In the genomic region with DNA sequence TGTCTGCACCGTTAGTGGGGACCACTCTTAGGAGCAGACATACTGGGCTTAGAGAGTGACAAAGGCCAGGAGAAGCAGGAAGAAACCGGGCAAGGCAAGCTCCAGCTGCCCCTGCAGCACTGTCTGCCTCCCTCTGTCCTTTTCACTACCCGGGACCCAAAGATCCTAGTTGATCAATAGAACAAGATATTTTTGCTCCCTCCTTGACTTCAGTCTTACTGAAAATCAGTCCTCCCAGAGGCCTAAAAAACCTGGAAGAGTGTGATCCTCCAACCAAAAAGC, we compare ENCODE assay signal across 14 mouse cellular contexts. TPM values are rescaled to one million over a fixed set of nuclear protein-coding genes. Genes with fewer than 3 reads are reported as not detected.
DNase-seq lines count a peak whose midpoint lies in the region; ATAC-seq and TF ChIP-seq lines count a peak whose summit lies in the region.
"Had no signal": no experiment of that assay in that cellular context is flagged by ENCODE, and none has a peak within 500 bp of the region (broad histone marks: within the 10 kb centered on the region; RNA-seq: fewer than 3 reads in every experiment).

No protein-coding gene starts in this region.

- WGBS in intestine, embryonic 14.5 days = 7% methylated on average over 3 of the region's 3 CpGs
- 3% methylated on average over 3 of the region's 3 CpGs for WGBS in intestine, postnatal 0 days
- 12% methylated on average over 3 of the region's 3 CpGs for WGBS in forebrain, embryonic 15.5 days
- WGBS in limb, embryonic 12.5 days = 8% methylated on average over 3 of the region's 3 CpGs
- 10% methylated on average over 3 of the region's 3 CpGs for WGBS in neural tube, embryonic 15.5 days

- no peaks in the 10 kb centered on the region for H3K36me3 ChIP-seq in intestine, embryonic 14.5 days (ENCODE audit: control insufficient read depth, insufficient read depth, low read length)
- H3K36me3 ChIP-seq in intestine, postnatal 0 days (ENCODE audit: control insufficient read depth, insufficient read depth) = no peaks in the 10 kb centered on the region
- H3K36me3 ChIP-seq in forebrain, embryonic 15.5 days = no peaks in the 10 kb centered on the region
- no peaks in the 10 kb centered on the region for H3K36me3 ChIP-seq in limb, embryonic 12.5 days
- no peaks in the 10 kb centered on the region for H3K36me3 ChIP-seq in neural tube, embryonic 15.5 days

- no peaks in the 10 kb centered on the region for H3K9me3 ChIP-seq in intestine, embryonic 14.5 days (ENCODE audit: control insufficient read depth, low read length)
- no peaks in the 10 kb centered on the region for H3K9me3 ChIP-seq in intestine, postnatal 0 days (ENCODE audit: control insufficient read depth)
- no peaks in the 10 kb centered on the region for H3K9me3 ChIP-seq in forebrain, embryonic 15.5 days
- H3K9me3 ChIP-seq in limb, embryonic 12.5 days = no peaks in the 10 kb centered on the region
- H3K9me3 ChIP-seq in neural tube, embryonic 15.5 days (replicated peaks) = no peaks in the 10 kb centered on the region

- no peak overlapping the region for H3K4me3 ChIP-seq in intestine, embryonic 14.5 days (ENCODE audit: low read depth, low read length)
- no peak overlapping the region for H3K4me3 ChIP-seq in intestine, postnatal 0 days (ENCODE audit: low read depth, low read length)
- H3K4me3 ChIP-seq in forebrain, embryonic 15.5 days = no peak overlapping the region
- 0 out of 2 replicates have a peak overlapping the region, but pooled peaks have one; percentile 8 for H3K4me3 ChIP-seq in limb, embryonic 12.5 days (replicated peaks)
- peak overlapping the region; percentile 10; the same call in 1 of the 2 replicates for H3K4me3 ChIP-seq in neural tube, embryonic 15.5 days (replicated peaks)
- H3K4me3 ChIP-seq: myocyte had no signal

- 0 out of 2 replicates have a peak overlapping the region, but pooled peaks have one; percentile 26 for H3K4me2 ChIP-seq in intestine, embryonic 14.5 days (ENCODE audit: low read length)
- no peak overlapping the region for H3K4me2 ChIP-seq in intestine, postnatal 0 days (replicated peaks; ENCODE audit: low read depth)
- peak overlapping the region; percentile 35; the same call in 1 of the 2 replicates for H3K4me2 ChIP-seq in forebrain, embryonic 15.5 days (replicated peaks)
- peak overlapping the region; percentile 2; the same call in 1 of the 2 replicates for H3K4me2 ChIP-seq in limb, embryonic 12.5 days
- H3K4me2 ChIP-seq in neural tube, embryonic 15.5 days = peak overlapping the region; percentile 51
- H3K4me2 ChIP-seq: liver, embryonic 11.5 days had no signal

- no peak for DNase-seq in intestine, embryonic 14.5 days (ENCODE audit: low spot score)
- no peak for DNase-seq in yolk sac, embryonic 10.5 days (ENCODE audit: low spot score)
- DNase-seq in spleen, postnatal 4 days (ENCODE audit: low spot score in 2 of 2) = no peak
- DNase-seq in cerebellum, adult 18-20 months = no peak
- DNase-seq: cerebellum, postnatal 14 days; kidney, adult 2 months; lung, postnatal 36 days had no signal

- H3K27ac ChIP-seq in intestine, embryonic 14.5 days (ENCODE audit: low read depth) = no peak overlapping the region
- no peak overlapping the region for H3K27ac ChIP-seq in intestine, postnatal 0 days (ENCODE audit: low read depth, low read length)
- no peak overlapping the region for H3K27ac ChIP-seq in forebrain, embryonic 15.5 days (replicated peaks)
- H3K27ac ChIP-seq in limb, embryonic 12.5 days = no peak overlapping the region
- no peak overlapping the region for H3K27ac ChIP-seq in neural tube, embryonic 15.5 days (replicated peaks)

- H3K27me3 ChIP-seq in intestine, embryonic 14.5 days (replicated peaks; ENCODE audit: control insufficient read depth, insufficient read depth, low read length) = peaks cover 90% of the 10 kb centered on the region
- H3K27me3 ChIP-seq in intestine, postnatal 0 days (replicated peaks; ENCODE audit: control insufficient read depth, insufficient read depth, low read length) = peaks cover 47% of the 10 kb centered on the region
- peaks cover 80% of the 10 kb centered on the region for H3K27me3 ChIP-seq in forebrain, embryonic 15.5 days
- peaks cover 97% of the 10 kb centered on the region for H3K27me3 ChIP-seq in limb, embryonic 12.5 days
- peaks cover 89% of the 10 kb centered on the region for H3K27me3 ChIP-seq in neural tube, embryonic 15.5 days (replicated peaks)

- H3K4me1 ChIP-seq in intestine, embryonic 14.5 days (replicated peaks; ENCODE audit: control insufficient read depth, insufficient read depth, low read length) = no peaks in the 10 kb centered on the region
- no peaks in the 10 kb centered on the region for H3K4me1 ChIP-seq in intestine, postnatal 0 days (replicated peaks; ENCODE audit: control insufficient read depth, insufficient read depth, low read length)
- peaks cover 7% of the 10 kb centered on the region; the same call in 1 of the 2 replicates for H3K4me1 ChIP-seq in forebrain, embryonic 15.5 days
- 0 out of 2 replicates have a peak, but pooled peaks cover 4% of the 10 kb centered on the region for H3K4me1 ChIP-seq in limb, embryonic 12.5 days (replicated peaks)
- peaks cover 6% of the 10 kb centered on the region; the same call in 1 of the 2 replicates for H3K4me1 ChIP-seq in neural tube, embryonic 15.5 days

- no peak overlapping the region for H3K9ac ChIP-seq in intestine, embryonic 14.5 days (ENCODE audit: low read length)
- no peak overlapping the region for H3K9ac ChIP-seq in intestine, postnatal 0 days (ENCODE audit: low read depth, low read length)
- no peak overlapping the region for H3K9ac ChIP-seq in forebrain, embryonic 15.5 days (replicated peaks)
- H3K9ac ChIP-seq in limb, embryonic 12.5 days (replicated peaks) = no peak overlapping the region
- H3K9ac ChIP-seq in neural tube, embryonic 15.5 days (replicated peaks) = no peak overlapping the region

- no peak for ATAC-seq in intestine, embryonic 14.5 days (replicated peaks; ENCODE audit: low FRiP score, low TSS enrichment, low read depth)
- ATAC-seq in intestine, postnatal 0 days = no peak
- no peak for ATAC-seq in forebrain, embryonic 15.5 days (replicated peaks)
- no peak for ATAC-seq in limb, embryonic 12.5 days (ENCODE audit: insufficient number of reproducible peaks, insufficient read depth, low FRiP score, low TSS enrichment, low read depth)
- 0 out of 2 replicates have a peak, but pooled peaks have one; percentile 46 for ATAC-seq in neural tube, embryonic 15.5 days (ENCODE audit: low FRiP score)

- TF ChIP-seq CTCF in intestine, postnatal 0 days (IDR thresholded peaks at IDR 0.05; ENCODE audit: low read depth) = no peak

RNA-seq across cellular contexts. Expression of a gene that starts 15.7 kb away (rescaled TPM):
- 0.07 TPM in 1 of 2 replicates, not detected in the other for polyA plus RNA-seq in intestine, embryonic 14.5 days (2014; fragmentation: Nextera tagmentation; extraction: Ambion mirVana)
- polyA plus RNA-seq in intestine, postnatal 0 days (2015; fragmentation: Nextera tagmentation; extraction: Ambion mirVana) = not detected in 2 replicates
- polyA plus RNA-seq in forebrain, embryonic 15.5 days (2015; fragmentation: Nextera tagmentation; extraction: Ambion mirVana) = 0.23 TPM in 1 of 2 replicates, not detected in the other
- 0.08 and 0.13 TPM in 2 replicates for polyA plus RNA-seq in limb, embryonic 12.5 days (2016; fragmentation: Nextera tagmentation; extraction: Ambion mirVana)
- 1.2 and 2.1 TPM in 2 replicates for polyA plus RNA-seq in neural tube, embryonic 15.5 days (2015; fragmentation: Nextera tagmentation; extraction: Ambion mirVana)
- polyA plus RNA-seq: heart, postnatal 0 days; kidney, adult 2 months; liver, embryonic 11.5 days had no signal

Comparison
In these comparisons a context has a peak if more than half of its experiments do, and no peak if none do; other contexts are left out.
1. H3K4me3 ChIP-seq: peak in limb, embryonic 12.5 days (single experiment) and neural tube, embryonic 15.5 days (single experiment); none in intestine, embryonic 14.5 days (single experiment), intestine, postnatal 0 days (single experiment) and forebrain, embryonic 15.5 days (single experiment).